Mouse (Mus musculus) kidney, postnatal 0 days (tissue): ENCODE measurements around the gene Rasal2. TPM values are rescaled to one million over a fixed set of nuclear protein-coding genes. Genes with fewer than 3 reads are reported as not detected.
A peak's percentile ranks its signal among the peaks of the same experiment; 100 is the strongest.

Source experiments
- ATAC-seq: fragments of 200-750 bp; cut with Nextera tagmentation; replicated peaks from 2 replicates; pipeline ENCODE4 v1.8.0; 2017; ENCODE audit warnings: low read depth, moderate number of reproducible peaks, moderate TSS enrichment, moderate library complexity; ENCODE audit not compliant: low FRiP score
- DNase-seq: peaks from one replicate; pipeline ENCODE4 v3.0.0-alpha.2; 2016; ENCODE audit warnings: low spot score
- H3K27ac ChIP-seq: fragments of 300-500 bp; sonication (generic); 2 replicates; pipeline ENCODE4 v1.5.1; 2014; ENCODE audit warnings: mild to moderate bottlenecking
- H3K27me3 ChIP-seq: fragments of 300-500 bp; sonication (generic); 2 replicates; pipeline ENCODE4 v1.6.1; 2014; ENCODE audit warnings: low read length, mixed read lengths; ENCODE audit not compliant: insufficient read depth
- H3K36me3 ChIP-seq: fragments of 300-500 bp; sonication (generic); 2 replicates; pipeline ENCODE4 v1.6.1; 2014; ENCODE audit warnings: low read length, mixed read lengths; ENCODE audit not compliant: insufficient read depth
- H3K4me1 ChIP-seq: fragments of 300-500 bp; sonication (generic); replicated peaks from 2 replicates; pipeline ENCODE4 v1.6.1; 2014; ENCODE audit warnings: antibody characterized with exemption, low read length, mixed read lengths; ENCODE audit not compliant: insufficient read depth
- H3K4me2 ChIP-seq: fragments of 300-500 bp; sonication (generic); 2 replicates; pipeline ENCODE4 v1.6.1; 2014; ENCODE audit warnings: mild to moderate bottlenecking, low read length, moderate library complexity, mixed read lengths
- H3K4me3 ChIP-seq: fragments of 300-500 bp; sonication (generic); replicated peaks from 2 replicates; pipeline ENCODE4 v1.5.1; 2014; ENCODE audit warnings: low read depth, low read length
- H3K9ac ChIP-seq: fragments of 300-500 bp; sonication (generic); 2 replicates; pipeline ENCODE4 v1.6.1; 2014; ENCODE audit warnings: low read depth, low read length
- H3K9me3 ChIP-seq: fragments of 300-500 bp; sonication (generic); replicated peaks from 2 replicates; pipeline ENCODE4 v1.6.1; 2016; ENCODE audit warnings: low read length, inconsistent platforms, mixed read lengths
- CTCF ChIP-seq: IDR thresholded peaks from 2 replicates; pipeline ENCODE4 v1.5.1; 2016; ENCODE audit warnings: antibody characterized with exemption, low read depth, mild to moderate bottlenecking, moderate library complexity
- WGBS: fragments of 180-500 bp; shearing (Covaris S2); extraction: QIAGEN DNeasy Blood & Tissue Kit; methylation state at CpG from one replicate; pipeline ENCODE4 v1.1.7; 2014; 5-methylcytosine and 5-hydroxymethylcytosine counted together
- polyA plus RNA-seq: library from polyadenylated mRNA; unstranded; fragments of >200 nt; fragmentation: Nextera tagmentation; extraction: Ambion mirVana; gene quantifications from 2 replicates; pipeline ENCODE4 v1.2.1, GENCODE M21; 2015

Rasal2 gene
- polyA plus RNA-seq, 1 experiment from 2014 or later = 7.5 TPM

GRCm38 (mm10) chr1:157301266-157301665 is 111.1 kb downstream of the Rasal2 start:
- Histone ChIP-seq H3K4me1 (no peaks in the 10 kb centered on the region), H3K36me3 (no peaks in the 10 kb centered on the region), H3K9ac (no peak overlapping the region), H3K9me3 (no peaks in the 10 kb centered on the region), H3K4me3 (no peak overlapping the region), H3K27me3 (no peaks in the 10 kb centered on the region), H3K27ac (no peak overlapping the region), H3K4me2 (no peak overlapping the region)
- TF ChIP-seq CTCF = no peak
- peak; percentile 15 for DNase-seq
- ATAC-seq = no peak
- 56% methylated on average over 1 of the region's 1 CpGs for WGBS

- no peak overlapping the region for H3K4me2 ChIP-seq
- no peaks in the 10 kb centered on the region for H3K36me3 ChIP-seq
- no peak overlapping the region for H3K4me3 ChIP-seq
- no peaks in the 10 kb centered on the region for H3K27me3 ChIP-seq
- ATAC-seq (no peak), DNase-seq (peak; percentile 38)
- peak; percentile 62 for TF ChIP-seq CTCF
- no peak overlapping the region for H3K27ac ChIP-seq
- no peaks in the 10 kb centered on the region for H3K4me1 ChIP-seq
- H3K9me3 ChIP-seq = no peaks in the 10 kb centered on the region
- no peak overlapping the region for H3K9ac ChIP-seq
- 78% methylated on average over 2 of the region's 2 CpGs for WGBS
Observed at GRCm38 (mm10) chr1:157299559-157299958, 112.8 kb downstream of the Rasal2 start.

- H3K27me3 ChIP-seq = no peaks in the 10 kb centered on the region
- no peak for DNase-seq
- no peak for ATAC-seq
- H3K36me3 ChIP-seq = no peaks in the 10 kb centered on the region
- no peak overlapping the region for H3K9ac ChIP-seq
- no peak overlapping the region for H3K27ac ChIP-seq
- TF ChIP-seq CTCF = no peak
- H3K4me2 ChIP-seq = no peak overlapping the region
- no peak overlapping the region for H3K4me3 ChIP-seq
- H3K9me3 ChIP-seq = no peaks in the 10 kb centered on the region
- no peaks in the 10 kb centered on the region for H3K4me1 ChIP-seq
- 79% methylated on average over 2 of the region's 2 CpGs for WGBS
Observed at GRCm38 (mm10) chr1:157298990-157299389, 113.4 kb downstream of the Rasal2 start.

GRCm38 (mm10) chr1:157297137-157297536 is 115.3 kb downstream of the Rasal2 start:
- Histone ChIP-seq H3K4me2 (no peak overlapping the region), H3K27ac (no peak overlapping the region), H3K4me3 (no peak overlapping the region), H3K27me3 (no peaks in the 10 kb centered on the region), H3K9me3 (no peaks in the 10 kb centered on the region), H3K36me3 (no peaks in the 10 kb centered on the region), H3K4me1 (no peaks in the 10 kb centered on the region), H3K9ac (no peak overlapping the region)
- 89% methylated on average over 1 of the region's 1 CpGs for WGBS
- no peak for TF ChIP-seq CTCF
- DNase-seq (no peak), ATAC-seq (no peak)

GRCm38 (mm10) chr1:157295868-157296267 is 116.5 kb downstream of the Rasal2 start:
- no peak overlapping the region for H3K4me3 ChIP-seq
- H3K9ac ChIP-seq = no peak overlapping the region
- H3K36me3 ChIP-seq = no peaks in the 10 kb centered on the region
- no peak; the same call in 1 of the 2 replicates for ATAC-seq
- H3K4me1 ChIP-seq = no peaks in the 10 kb centered on the region
- no peaks in the 10 kb centered on the region for H3K9me3 ChIP-seq
- no peak overlapping the region for H3K27ac ChIP-seq
- 58% methylated on average over 3 of the region's 3 CpGs for WGBS
- H3K4me2 ChIP-seq = no peak overlapping the region
- H3K27me3 ChIP-seq = no peaks in the 10 kb centered on the region
- no peak for DNase-seq
- no peak for TF ChIP-seq CTCF

GRCm38 (mm10) chr1:157290173-157290572 is 122.2 kb downstream of the Rasal2 start:
- WGBS = 71% methylated on average over 2 of the region's 2 CpGs
- no peaks in the 10 kb centered on the region for H3K9me3 ChIP-seq

GRCm38 (mm10) chr1:157289251-157289650 is 123.1 kb downstream of the Rasal2 start:
- no peaks in the 10 kb centered on the region for H3K4me1 ChIP-seq
- H3K36me3 ChIP-seq = no peaks in the 10 kb centered on the region
- TF ChIP-seq CTCF = no peak
- H3K9me3 ChIP-seq = no peaks in the 10 kb centered on the region
- H3K27me3 ChIP-seq = no peaks in the 10 kb centered on the region
- DNase-seq (no peak), ATAC-seq (no peak)
- no peak overlapping the region for H3K4me2 ChIP-seq
- H3K4me3 ChIP-seq = no peak overlapping the region
- H3K27ac ChIP-seq = no peak overlapping the region
- WGBS = 72% methylated on average over 2 of the region's 2 CpGs
- no peak overlapping the region for H3K9ac ChIP-seq

More at GRCm38 (mm10) chr1:157290173-157290572, 122.2 kb downstream of the Rasal2 start:
- ATAC-seq (no peak), DNase-seq (no peak)
- Histone ChIP-seq H3K36me3 (no peaks in the 10 kb centered on the region), H3K9ac (no peak overlapping the region), H3K27ac (no peak overlapping the region), H3K27me3 (no peaks in the 10 kb centered on the region), H3K4me2 (no peak overlapping the region), H3K4me3 (no peak overlapping the region), H3K4me1 (no peaks in the 10 kb centered on the region)
- no peak for TF ChIP-seq CTCF
